Mouse (Mus musculus) liver, embryonic 13.5 days (tissue): ENCODE results near the gene Anapc16. TPM values are rescaled to one million over a fixed set of nuclear protein-coding genes. Genes with fewer than 3 reads are reported as not detected.

Experiments used
- ATAC-seq: fragments of 200-750 bp; cut with Nextera tagmentation; 2 replicates; pipeline ENCODE4 v1.8.0; 2017; ENCODE audit warnings: low read depth, mild to moderate bottlenecking, moderate number of reproducible peaks, moderate library complexity
- DNase-seq: peaks from one replicate; pipeline ENCODE4 v3.0.0; 2022
- H3K27ac ChIP-seq: fragments of 300-500 bp; sonication (generic); 2 replicates; pipeline ENCODE4 v1.5.1; 2015; ENCODE audit warnings: moderate library complexity, mild to moderate bottlenecking, inconsistent platforms
- H3K27me3 ChIP-seq: fragments of 300-500 bp; sonication (generic); 2 replicates; pipeline ENCODE4 v1.6.1; 2015; ENCODE audit warnings: mild to moderate bottlenecking, inconsistent platforms
- H3K36me3 ChIP-seq: fragments of 300-500 bp; sonication (generic); 2 replicates; pipeline ENCODE4 v1.6.1; 2015; ENCODE audit warnings: mild to moderate bottlenecking, inconsistent platforms
- H3K4me1 ChIP-seq: fragments of 300-500 bp; sonication (generic); replicated peaks from 2 replicates; pipeline ENCODE4 v1.6.1; 2015; ENCODE audit warnings: inconsistent platforms
- H3K4me2 ChIP-seq: fragments of 300-500 bp; sonication (generic); 2 replicates; pipeline ENCODE4 v1.6.1; 2015; ENCODE audit warnings: inconsistent platforms, mild to moderate bottlenecking, moderate library complexity
- H3K4me3 ChIP-seq: fragments of 300-500 bp; sonication (generic); replicated peaks from 2 replicates; pipeline ENCODE4 v1.5.1; 2015; ENCODE audit warnings: mild to moderate bottlenecking, inconsistent platforms
- H3K9ac ChIP-seq: fragments of 300-500 bp; sonication (generic); 2 replicates; pipeline ENCODE4 v1.6.1; 2015; ENCODE audit warnings: mild to moderate bottlenecking, inconsistent platforms
- H3K9me3 ChIP-seq: fragments of 300-500 bp; sonication (generic); replicated peaks from 2 replicates; pipeline ENCODE4 v1.6.1; 2016; ENCODE audit warnings: inconsistent platforms
- WGBS: fragments of 180-500 bp; shearing (Covaris S2); methylation state at CpG from one replicate; pipeline ENCODE4 v1.1.7; 2015; ENCODE audit not compliant: insufficient replicate concordance; 5-methylcytosine and 5-hydroxymethylcytosine counted together
- polyA plus RNA-seq: library from polyadenylated mRNA; unstranded; fragments of >200 nt; fragmentation: Nextera tagmentation; extraction: Ambion mirVana; gene quantifications from 2 replicates; pipeline ENCODE4 v1.2.1, GENCODE M21; 2015

Gene Anapc16
- polyA plus RNA-seq, 1 experiment from 2014 or later: 52.7 TPM

- no peak for DNase-seq
- Histone ChIP-seq H3K27ac (no peak overlapping the region), H3K4me2 (no peak overlapping the region), H3K4me1 (peaks cover 34% of the 10 kb centered on the region), H3K36me3 (no peaks in the 10 kb centered on the region), H3K9me3 (no peaks in the 10 kb centered on the region), H3K27me3 (peaks cover 57% of the 10 kb centered on the region), H3K4me3 (no peak overlapping the region), H3K9ac (no peak overlapping the region)
- ATAC-seq: no peak
- 61% methylated on average over 5 of the region's 5 CpGs for WGBS
These were observed 56.6 kb downstream of the Anapc16 start for GRCm38 (mm10) chr10:59946362-59946761.

- DNase-seq (no peak), ATAC-seq (no peak)
- peaks cover 51% of the 10 kb centered on the region for H3K27me3 ChIP-seq
- no peak overlapping the region for H3K9ac ChIP-seq
- H3K4me2 ChIP-seq: no peak overlapping the region
- no peaks in the 10 kb centered on the region for H3K9me3 ChIP-seq
- 81% methylated on average over 3 of the region's 3 CpGs for WGBS
- peaks cover 24% of the 10 kb centered on the region for H3K4me1 ChIP-seq
- no peak overlapping the region for H3K27ac ChIP-seq
- no peak overlapping the region for H3K4me3 ChIP-seq
- no peaks in the 10 kb centered on the region for H3K36me3 ChIP-seq
These were observed 57.5 kb downstream of the Anapc16 start for GRCm38 (mm10) chr10:59945416-59945815.

- 45% methylated on average over 13 of the region's 13 CpGs for WGBS
- peak; percentile 65 for ATAC-seq
- Histone ChIP-seq H3K27me3 (peaks cover 34% of the 10 kb centered on the region), H3K4me3 (0 out of 2 replicates have a peak overlapping the region, but pooled peaks have one; percentile 3), H3K9ac (0 out of 2 replicates have a peak overlapping the region, but pooled peaks have one; percentile 22), H3K9me3 (no peaks in the 10 kb centered on the region), H3K27ac (no peak overlapping the region), H3K36me3 (no peaks in the 10 kb centered on the region), H3K4me1 (peaks cover 19% of the 10 kb centered on the region), H3K4me2 (peak overlapping the region; percentile 49)
- peak; percentile 24 for DNase-seq
These were observed 59.4 kb downstream of the Anapc16 start for GRCm38 (mm10) chr10:59943421-59943989.

- WGBS: 9% methylated on average over 16 of the region's 16 CpGs
- Histone ChIP-seq H3K9me3 (no peaks in the 10 kb centered on the region), H3K9ac (0 out of 2 replicates have a peak overlapping the region, but pooled peaks have one; percentile 22), H3K4me2 (peak overlapping the region; percentile 49), H3K36me3 (no peaks in the 10 kb centered on the region), H3K4me3 (0 out of 2 replicates have a peak overlapping the region, but pooled peaks have one; percentile 3), H3K27ac (no peak overlapping the region), H3K4me1 (peaks cover 19% of the 10 kb centered on the region), H3K27me3 (peaks cover 34% of the 10 kb centered on the region)
- ATAC-seq: peak; percentile 39
- no peak for DNase-seq
These were observed 60.0 kb downstream of the Anapc16 start for GRCm38 (mm10) chr10:59942847-59943420.

GRCm38 (mm10) chr10:59942281-59942846, 60.6 kb downstream of the Anapc16 start:
- no peak overlapping the region for H3K4me3 ChIP-seq
- no peak overlapping the region for H3K27ac ChIP-seq
- peak overlapping the region; percentile 49 for H3K4me2 ChIP-seq

GRCm38 (mm10) chr10:59939081-59939480, 63.9 kb downstream of the Anapc16 start:
- no peak overlapping the region for H3K9ac ChIP-seq
- peaks cover 22% of the 10 kb centered on the region for H3K4me1 ChIP-seq
- H3K27me3 ChIP-seq: peaks cover 27% of the 10 kb centered on the region
- no peak overlapping the region for H3K4me2 ChIP-seq
- no peak overlapping the region for H3K4me3 ChIP-seq
- ATAC-seq (no peak), DNase-seq (no peak)
- WGBS: 39% methylated on average over 1 of the region's 1 CpGs
- H3K9me3 ChIP-seq: no peaks in the 10 kb centered on the region
- no peaks in the 10 kb centered on the region for H3K36me3 ChIP-seq
- H3K27ac ChIP-seq: no peak overlapping the region

More at GRCm38 (mm10) chr10:59942281-59942846, 60.6 kb downstream of the Anapc16 start:
- Histone ChIP-seq H3K4me1 (peaks cover 19% of the 10 kb centered on the region), H3K9ac (0 out of 2 replicates have a peak overlapping the region, but pooled peaks have one; percentile 22), H3K27me3 (peaks cover 28% of the 10 kb centered on the region), H3K9me3 (no peaks in the 10 kb centered on the region), H3K36me3 (no peaks in the 10 kb centered on the region)
- ATAC-seq (no peak), DNase-seq (no peak)
- WGBS: 40% methylated on average over 21 of the region's 21 CpGs

- peaks cover 19% of the 10 kb centered on the region for H3K4me1 ChIP-seq
- H3K9me3 ChIP-seq: no peaks in the 10 kb centered on the region
- H3K4me2 ChIP-seq: no peak overlapping the region
- no peak overlapping the region for H3K4me3 ChIP-seq
- peaks cover 24% of the 10 kb centered on the region for H3K27me3 ChIP-seq
- no peak overlapping the region for H3K9ac ChIP-seq
- H3K27ac ChIP-seq: no peak overlapping the region
- H3K36me3 ChIP-seq: no peaks in the 10 kb centered on the region
- DNase-seq (no peak), ATAC-seq (no peak)
- WGBS: 67% methylated on average over 5 of the region's 5 CpGs
These were observed 64.3 kb downstream of the Anapc16 start for GRCm38 (mm10) chr10:59938662-59939061.

Other genes starting within 250 kb of the Anapc16 start
- 13.4 and 15.5 TPM in 2 replicates for gene Dnajb12, start 123.6 kb downstream of the Anapc16 start, polyA plus RNA-seq
- gene Ddit4, start 51.3 kb downstream of the Anapc16 start, polyA plus RNA-seq: 2.7 and 2.8 TPM in 2 replicates
- gene Ascc1, start 330 bp downstream of the Anapc16 start, polyA plus RNA-seq: 21.6 and 23.0 TPM in 2 replicates
- 0.13 and 0.21 TPM in 2 replicates for gene Spock2, start 103.1 kb upstream of the Anapc16 start, polyA plus RNA-seq
- 0.07 and 0.08 TPM in 2 replicates for gene Chst3, start 216.1 kb upstream of the Anapc16 start, polyA plus RNA-seq